Mouse (Mus musculus) C2C12 (cell line): ENCODE measurements at regions not wholly inside any gene's neighbourhood (a gene's known extent, or its start where the extent isn't known, plus 50 kb on each side); places are given as distances from the start of the nearest gene placed in this dataset.

Experiments used
- CTCF ChIP-seq: IDR thresholded peaks from one replicate; pipeline ENCODE4 v1.5.1; 2011; ENCODE audit not compliant: control insufficient read depth, insufficient read depth, insufficient read length
- MAX ChIP-seq: IDR thresholded peaks from one replicate; pipeline ENCODE4 v1.6.1; 2011; ENCODE audit warnings: mild to moderate bottlenecking, control low read depth
- MYOD1 ChIP-seq: IDR thresholded peaks from one replicate; pipeline ENCODE4 v1.6.1; 2011; ENCODE audit warnings: low read depth; ENCODE audit not compliant: control insufficient read depth, insufficient read length

DNA sequence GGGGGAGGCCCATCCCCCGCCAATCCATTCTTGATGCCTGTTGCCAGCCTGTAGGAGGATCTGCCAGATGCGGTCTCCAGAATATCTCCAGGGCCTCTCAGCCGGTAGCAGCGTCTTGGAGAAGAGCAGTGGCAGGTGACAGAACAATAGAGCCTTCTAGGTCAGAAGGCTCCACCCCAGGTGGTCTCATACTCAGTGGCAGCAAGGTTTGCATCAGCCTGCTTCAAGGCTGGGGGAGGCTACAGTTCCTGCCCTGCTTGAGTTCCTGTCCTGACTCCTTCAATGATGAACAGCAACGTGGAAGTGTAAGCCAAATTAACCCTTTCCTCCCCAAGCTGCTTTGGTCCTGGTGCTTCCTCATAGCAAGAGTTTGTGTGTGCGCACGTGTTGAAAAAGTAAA, 213.8 kb downstream of the Rpap3 start:
- TF ChIP-seq MAX = no peak
- no peak for TF ChIP-seq CTCF
- TF ChIP-seq MYOD1 = no peak
